Mouse (Mus musculus) forebrain, embryonic 13.5 days (tissue): ENCODE measurements around the gene Hfe. TPM values are rescaled to one million over a fixed set of nuclear protein-coding genes. Genes with fewer than 3 reads are reported as not detected.

Experiments
- microRNA-seq: library from miRNA; unstranded; fragments of <30 nt; microRNA quantifications from one replicate; pipeline ENCODE4, GENCODE M21; 2016
- polyA plus RNA-seq: library from polyadenylated mRNA; unstranded; fragments of >200 nt; fragmentation: Nextera tagmentation; extraction: Ambion mirVana; gene quantifications from 2 replicates; pipeline ENCODE4 v1.2.1, GENCODE M21; 2015

The Hfe gene
- polyA plus RNA-seq, 1 experiment from 2014 or later, result 2.2 TPM

Small RNAs within 50 kb of the gene (microRNA-seq; reads per million reads assigned to microRNA genes)
- not detected for gene Gm44314
- not detected for gene Gm44350
- not detected for gene Gm44484

Other genes with a start within 250 kb of the Hfe start
- gene Btn1a1, start 245.0 kb downstream of the Hfe start, polyA plus RNA-seq, result not detected in 2 replicates
- 0.08 and 0.21 TPM in 2 replicates for gene Btn2a2, start 222.0 kb downstream of the Hfe start, polyA plus RNA-seq
- gene Hist1h4h, start 179.8 kb downstream of the Hfe start, polyA plus RNA-seq, result 5.2 and 6.4 TPM in 2 replicates
- gene Hist1h2af, start 176.9 kb downstream of the Hfe start, polyA plus RNA-seq, result 9.5 and 10.0 TPM in 2 replicates
- 10.0 and 11.6 TPM in 2 replicates for gene Hist1h3g, start 175.4 kb downstream of the Hfe start, polyA plus RNA-seq
- gene Hist1h2bh, start 167.5 kb downstream of the Hfe start, polyA plus RNA-seq, result 0.76 and 0.97 TPM in 2 replicates
- gene Hist1h3f, start 166.8 kb downstream of the Hfe start, polyA plus RNA-seq, result 1.2 and 1.3 TPM in 2 replicates
- gene Hist1h4f, start 159.2 kb downstream of the Hfe start, polyA plus RNA-seq, result 1.6 and 2.2 TPM in 2 replicates
- gene Hist1h1d, start 157.6 kb downstream of the Hfe start, polyA plus RNA-seq, result 0.54 and 0.68 TPM in 2 replicates
- 4.6 and 6.9 TPM in 2 replicates for gene Hist1h3e, start 148.5 kb downstream of the Hfe start, polyA plus RNA-seq
- gene Hist1h2ae, start 139.6 kb downstream of the Hfe start, polyA plus RNA-seq, result 120 and 139 TPM in 2 replicates
- gene Hist1h2bg, start 139.5 kb downstream of the Hfe start, polyA plus RNA-seq, result 8.9 and 11.5 TPM in 2 replicates
- gene Hist1h2bf, start 136.7 kb downstream of the Hfe start, polyA plus RNA-seq, result 10.3 and 11.2 TPM in 2 replicates
- 3.8 and 4.8 TPM in 2 replicates for gene Hist1h2ad, start 136.5 kb downstream of the Hfe start, polyA plus RNA-seq
- 8.8 TPM in 2 replicates for gene Hist1h3d, start 135.1 kb downstream of the Hfe start, polyA plus RNA-seq
- 160 and 172 TPM in 2 replicates for gene Hist1h4d, start 129.3 kb downstream of the Hfe start, polyA plus RNA-seq
- gene Hist1h2be, start 89.7 kb downstream of the Hfe start, polyA plus RNA-seq, result 2.6 and 2.9 TPM in 2 replicates
- 25.7 and 29.7 TPM in 2 replicates for gene Hist1h1e, start 88.3 kb downstream of the Hfe start, polyA plus RNA-seq
- gene Hist1h2ac, start 26.9 kb downstream of the Hfe start, polyA plus RNA-seq, result 1.0 and 1.3 TPM in 2 replicates
- 34.1 and 41.4 TPM in 2 replicates for gene Hist1h2bc, start 26.7 kb downstream of the Hfe start, polyA plus RNA-seq
- gene Hist1h1t, start 15.0 kb downstream of the Hfe start, polyA plus RNA-seq, result not detected in 2 replicates
- 6.5 and 7.9 TPM in 2 replicates for gene Hist1h4c, start 12.4 kb downstream of the Hfe start, polyA plus RNA-seq
- gene Hist1h1c, start 28.0 kb upstream of the Hfe start, polyA plus RNA-seq, result 17.8 and 20.5 TPM in 2 replicates
- gene Hist1h3c, start 34.7 kb upstream of the Hfe start, polyA plus RNA-seq, result 8.8 and 10.8 TPM in 2 replicates
- 3.0 and 5.5 TPM in 2 replicates for gene Hist1h2bb, start 35.9 kb upstream of the Hfe start, polyA plus RNA-seq
- 58.6 and 70.5 TPM in 2 replicates for gene Hist1h2ab, start 40.3 kb upstream of the Hfe start, polyA plus RNA-seq
- 17.0 and 19.6 TPM in 2 replicates for gene Hist1h3b, start 41.4 kb upstream of the Hfe start, polyA plus RNA-seq
- 5.7 and 6.1 TPM in 2 replicates for gene Hist1h4b, start 46.2 kb upstream of the Hfe start, polyA plus RNA-seq
- 0.64 and 1.1 TPM in 2 replicates for gene Hist1h4a, start 50.4 kb upstream of the Hfe start, polyA plus RNA-seq
- gene Hist1h3a, start 51.5 kb upstream of the Hfe start, polyA plus RNA-seq, result 6.3 and 7.2 TPM in 2 replicates
- gene Hist1h1a, start 52.8 kb upstream of the Hfe start, polyA plus RNA-seq, result 4.6 and 6.0 TPM in 2 replicates
- 0.08 TPM in 1 of 2 replicates, not detected in the other for gene Trim38, start 59.1 kb upstream of the Hfe start, polyA plus RNA-seq
- gene Slc17a2, start 96.1 kb upstream of the Hfe start, polyA plus RNA-seq, result not detected in 2 replicates
- not detected in 2 replicates for gene Slc17a3, start 128.6 kb upstream of the Hfe start, polyA plus RNA-seq
- not detected in 2 replicates for gene Slc17a1, start 156.9 kb upstream of the Hfe start, polyA plus RNA-seq
- not detected in 2 replicates for gene Slc17a4, start 204.2 kb upstream of the Hfe start, polyA plus RNA-seq
- gene Hist1h2ba, start 223.3 kb upstream of the Hfe start, polyA plus RNA-seq, result not detected in 2 replicates
- gene Hist1h2aa, start 223.6 kb upstream of the Hfe start, polyA plus RNA-seq, result not detected in 2 replicates